Mouse (Mus musculus) WW6 (cell line): Measurements from ENCODE around the gene Zfand3.

Experiments used
- DNase-seq: peaks from one replicate; pipeline ENCODE4 v3.0.0-alpha.2; 2013; ENCODE audit warnings: low read depth, low spot score

Zfand3 gene

DNA sequence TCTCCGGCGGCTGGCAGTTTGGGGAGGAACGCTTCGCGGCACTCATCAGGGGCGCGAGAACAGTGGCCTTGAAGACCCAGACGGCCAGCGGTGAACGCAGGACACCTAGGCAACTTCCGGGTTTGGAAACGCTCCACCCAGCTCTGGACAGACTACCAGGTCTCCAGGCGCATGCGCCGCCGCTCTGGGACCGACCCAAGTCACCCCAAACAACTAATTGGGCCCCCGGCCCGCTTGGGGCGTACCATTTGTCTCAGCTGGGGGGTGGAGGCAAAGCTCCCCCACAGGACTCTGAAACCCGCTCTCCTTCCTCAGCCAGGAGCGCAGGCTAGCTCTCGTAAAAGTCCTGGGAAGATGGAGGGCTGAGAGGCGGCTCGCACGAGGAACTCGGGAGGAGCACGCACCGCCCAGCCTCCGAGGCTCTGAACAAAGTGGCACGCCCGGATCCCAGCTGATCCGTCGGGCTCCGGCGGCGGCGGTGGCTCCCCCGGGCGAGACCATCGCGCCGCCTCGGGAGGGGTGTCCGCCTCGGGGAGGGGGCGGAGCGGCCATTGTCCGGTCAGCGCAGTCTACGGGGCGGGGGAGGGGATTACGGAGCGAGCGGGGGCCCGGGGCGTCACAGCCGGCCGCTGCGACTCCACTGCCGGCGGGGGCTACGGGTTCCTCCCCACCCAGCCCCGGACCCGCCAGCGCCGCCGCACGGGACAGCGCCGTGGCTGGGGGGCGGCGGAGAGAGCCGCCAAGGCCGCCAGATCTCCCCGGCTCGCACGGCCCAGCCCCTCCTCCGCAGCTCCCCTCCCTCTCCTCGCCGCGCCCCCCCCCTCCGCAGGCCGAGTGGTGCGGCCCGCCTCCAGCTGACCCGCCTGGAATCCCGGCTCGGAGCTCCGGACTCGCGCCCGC, at the start of gene Zfand3:
Gene Zfand3 (plus strand): TSS at position 531 of the 900 bp plus-strand sequence.
- peak; percentile 76 for DNase-seq

DNA sequence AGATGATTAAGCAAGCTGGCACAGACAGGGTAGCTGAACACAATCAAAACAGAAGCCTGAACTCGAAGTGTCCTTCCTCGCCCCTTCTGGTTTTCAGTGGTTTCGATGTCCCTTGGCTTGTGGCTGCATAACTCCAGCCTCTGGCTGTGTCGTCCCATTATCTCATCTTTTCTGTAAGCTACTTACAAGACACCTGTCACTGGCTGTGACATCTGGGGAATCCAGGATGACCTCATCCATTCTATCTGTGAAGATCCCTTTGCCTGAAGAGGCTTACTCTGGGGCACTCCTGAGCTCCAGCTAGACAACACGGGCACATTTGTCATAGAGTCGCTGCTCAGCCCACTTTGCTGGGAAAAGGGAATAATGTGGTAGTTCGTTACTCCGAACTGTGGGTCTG, 48.7 kb upstream of the Zfand3 start:
- DNase-seq: no peak

GRCm38 (mm10) chr17:29963730-29964259, 40.7 kb upstream of the Zfand3 start:
- no peak for DNase-seq

- DNase-seq: no peak
These were observed 39.0 kb upstream of the Zfand3 start for GRCm38 (mm10) chr17:29965506-29965905.

DNA sequence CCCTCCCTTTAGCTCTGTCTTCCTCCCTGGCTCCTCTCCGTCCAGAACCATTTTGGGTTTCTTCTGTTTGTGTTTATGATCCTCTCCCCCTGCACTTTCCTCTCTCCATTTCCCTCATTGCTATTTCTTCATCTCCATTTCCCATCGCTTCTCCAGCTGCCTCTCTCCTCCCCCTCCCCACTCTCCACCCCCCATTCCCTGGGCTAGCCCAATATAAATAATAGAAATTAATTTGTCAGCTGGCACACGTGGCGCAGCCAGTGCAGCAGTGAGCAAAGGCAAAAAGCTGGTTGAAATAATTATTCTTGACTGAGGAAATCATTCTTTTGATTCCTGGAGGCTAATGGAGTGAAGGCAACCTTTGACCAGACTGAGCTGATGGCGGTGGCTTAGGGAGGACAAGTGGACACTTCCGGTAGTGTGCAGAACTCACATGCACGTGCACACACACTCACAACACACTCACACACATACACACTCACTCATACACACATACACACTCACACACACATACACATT, 34.4 kb upstream of the Zfand3 start, which contains the start of gene Mdga1:
Gene Mdga1 (minus strand): TSS at position 51 of the 519 bp plus-strand sequence.
- DNase-seq: no peak

GRCm38 (mm10) chr17:29971761-29972432, 32.6 kb upstream of the Zfand3 start:
- no peak for DNase-seq

GRCm38 (mm10) chr17:29973226-29973625, 31.3 kb upstream of the Zfand3 start:
- no peak for DNase-seq

GRCm38 (mm10) chr17:29975731-29976130, 28.8 kb upstream of the Zfand3 start:
- peak; percentile 62 for DNase-seq

GRCm38 (mm10) chr17:29979020-29979419, 25.5 kb upstream of the Zfand3 start:
- DNase-seq: no peak

DNA sequence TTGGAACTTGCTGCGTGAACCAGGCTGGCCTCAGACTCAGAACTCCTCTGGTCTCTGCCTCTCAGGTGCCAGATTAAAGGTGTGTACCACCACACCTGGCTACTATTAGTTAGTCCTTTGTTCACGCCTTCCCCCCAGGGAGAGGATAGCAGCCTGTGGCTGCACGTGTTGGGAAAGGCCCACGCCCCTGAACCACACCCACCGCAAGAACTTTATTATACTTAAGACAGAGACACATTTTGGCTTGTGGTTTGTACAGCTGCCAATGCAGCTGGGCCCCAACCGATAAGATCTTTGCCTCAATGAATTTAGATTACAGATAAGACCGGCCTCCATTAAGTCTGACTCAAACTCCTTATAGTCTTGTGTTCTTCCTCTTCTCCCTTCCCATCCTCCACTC, 24.7 kb upstream of the Zfand3 start:
- DNase-seq: no peak

GRCm38 (mm10) chr17:29981568-29981967, 23.0 kb upstream of the Zfand3 start:
- peak; percentile 80 for DNase-seq

DNA sequence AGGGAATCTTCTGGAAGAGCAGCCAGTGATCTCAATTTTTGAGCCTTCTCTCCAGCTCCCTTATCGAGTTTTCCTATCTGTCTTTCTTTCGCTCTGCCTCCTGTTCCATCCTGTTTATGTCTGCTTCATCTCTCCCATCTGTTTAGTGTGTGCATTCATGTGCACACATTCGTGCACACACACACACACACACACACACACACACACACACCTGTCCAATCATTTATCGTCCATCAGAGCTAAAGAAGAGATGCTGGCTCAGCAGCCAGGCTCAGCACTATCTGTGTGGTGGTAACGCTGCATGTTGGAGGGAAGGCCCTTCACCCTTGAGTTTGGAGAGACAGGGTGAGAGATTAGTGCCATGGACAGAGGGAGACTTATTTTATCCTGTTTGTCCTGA, 21.3 kb upstream of the Zfand3 start:
- DNase-seq: no peak

DNA sequence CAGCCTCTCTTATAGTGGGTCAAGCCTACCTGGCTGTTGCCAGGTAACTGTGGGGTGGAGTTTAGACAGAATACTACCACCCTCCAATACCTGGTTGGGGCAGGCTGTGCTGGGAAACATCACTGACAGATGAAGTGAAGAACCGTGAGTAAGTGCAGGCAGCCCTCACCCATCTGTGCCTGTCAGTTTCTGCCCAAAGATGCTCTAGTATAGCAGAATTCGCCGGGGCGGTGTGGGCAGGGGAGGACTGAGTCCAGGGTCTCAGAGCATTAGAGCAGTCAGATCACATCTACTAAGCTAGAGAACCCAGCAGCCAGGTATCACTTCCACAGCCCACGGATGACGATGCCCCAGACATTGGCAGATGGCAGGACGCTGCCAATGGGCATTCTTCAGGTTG, 19.6 kb upstream of the Zfand3 start:
- DNase-seq: no peak

DNA sequence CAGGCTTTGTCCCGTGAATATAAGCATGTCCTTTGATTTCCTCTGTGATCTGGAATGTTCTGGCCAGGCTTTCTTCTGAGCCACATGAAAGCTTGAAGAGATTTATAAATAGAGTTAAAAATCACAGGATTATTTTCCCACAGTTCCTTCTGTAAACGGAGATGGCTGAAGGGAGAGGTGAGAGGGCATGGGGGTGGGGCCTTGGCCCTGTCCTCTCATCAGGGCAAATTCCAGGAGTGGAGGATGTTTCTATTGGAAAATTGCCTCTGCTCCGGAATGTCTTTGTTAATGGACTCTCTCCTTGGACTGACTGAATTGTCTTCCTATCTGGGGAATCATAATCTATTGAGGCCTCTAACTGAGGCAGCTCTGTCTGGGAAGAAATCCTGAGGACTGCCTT, 19.0 kb upstream of the Zfand3 start:
- DNase-seq: no peak

GRCm38 (mm10) chr17:29988141-29988540, 16.4 kb upstream of the Zfand3 start:
- no peak for DNase-seq

DNA sequence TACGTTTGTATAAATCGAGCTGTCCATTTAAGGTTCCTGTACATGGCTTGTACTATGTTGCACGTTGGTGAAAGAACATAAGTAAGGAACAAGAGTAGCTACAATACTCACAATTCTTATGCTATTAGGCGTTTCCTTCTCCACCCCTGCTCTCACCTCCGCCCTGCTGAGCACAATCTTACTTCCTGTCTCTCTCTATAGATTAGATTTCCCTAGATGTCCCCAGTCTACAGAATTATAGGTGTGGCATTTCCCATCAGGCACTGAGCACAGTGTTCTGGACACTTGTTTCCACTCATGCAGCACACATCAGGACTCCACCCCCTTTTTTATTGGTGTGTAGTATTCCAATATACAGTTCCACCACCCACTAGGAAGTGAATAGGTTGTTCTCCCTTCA, 14.9 kb upstream of the Zfand3 start:
- DNase-seq: no peak

DNA sequence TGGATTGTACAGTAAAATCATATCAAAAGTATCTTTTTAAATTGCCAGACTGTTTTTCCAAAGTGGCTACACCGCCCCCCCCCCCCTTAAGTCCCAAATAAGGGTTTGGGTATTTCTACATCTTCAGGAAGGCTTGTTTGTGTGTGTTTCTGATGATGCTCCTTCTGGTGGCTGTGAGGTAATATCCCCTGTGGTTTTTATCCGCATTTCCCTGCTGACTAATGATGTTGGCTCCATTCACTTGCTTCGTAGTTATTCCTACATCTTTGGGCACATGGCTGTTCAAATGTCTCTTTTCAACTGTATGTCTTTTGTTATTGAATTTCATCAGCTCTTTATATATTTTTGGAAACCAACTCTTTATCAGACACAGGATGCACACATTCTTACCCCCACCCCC, 14.4 kb upstream of the Zfand3 start:
- no peak for DNase-seq

DNA sequence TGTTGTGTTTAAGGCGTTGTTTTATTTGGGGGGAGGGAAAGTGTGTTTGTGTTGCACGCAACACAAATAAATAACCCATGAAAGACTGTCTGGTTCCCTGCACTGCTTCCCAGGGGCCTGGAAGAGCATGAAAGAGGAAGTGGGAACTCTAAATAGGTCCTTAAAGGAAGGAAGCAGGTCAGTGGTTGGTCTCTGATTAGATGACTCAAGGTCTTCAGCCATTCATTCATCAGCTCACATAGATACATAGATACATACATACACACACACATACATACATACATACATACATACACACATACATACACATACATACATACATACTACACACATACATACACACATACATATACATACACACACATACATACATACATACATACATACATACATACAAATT, 13.7 kb upstream of the Zfand3 start:
- no peak for DNase-seq

DNA sequence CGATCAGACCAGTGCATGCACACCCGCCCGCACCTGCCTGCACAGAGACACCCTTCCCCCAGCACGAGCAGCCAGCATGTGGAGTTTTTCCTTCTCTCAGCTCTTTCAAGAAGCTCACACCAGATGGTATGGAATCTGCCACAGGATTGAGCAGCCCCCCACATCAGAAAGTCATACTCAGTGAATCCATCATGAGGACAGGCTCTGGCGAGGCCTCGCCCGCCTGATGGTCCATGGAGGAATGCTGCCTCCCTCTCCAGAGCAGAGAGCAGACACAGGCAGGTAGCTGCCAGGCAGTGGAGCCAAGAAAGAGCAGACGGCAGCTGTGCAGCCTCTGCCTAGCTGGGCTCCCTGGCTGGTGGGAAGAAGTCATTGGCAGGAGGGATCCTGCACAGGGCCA, 11.0 kb upstream of the Zfand3 start:
- no peak for DNase-seq

DNA sequence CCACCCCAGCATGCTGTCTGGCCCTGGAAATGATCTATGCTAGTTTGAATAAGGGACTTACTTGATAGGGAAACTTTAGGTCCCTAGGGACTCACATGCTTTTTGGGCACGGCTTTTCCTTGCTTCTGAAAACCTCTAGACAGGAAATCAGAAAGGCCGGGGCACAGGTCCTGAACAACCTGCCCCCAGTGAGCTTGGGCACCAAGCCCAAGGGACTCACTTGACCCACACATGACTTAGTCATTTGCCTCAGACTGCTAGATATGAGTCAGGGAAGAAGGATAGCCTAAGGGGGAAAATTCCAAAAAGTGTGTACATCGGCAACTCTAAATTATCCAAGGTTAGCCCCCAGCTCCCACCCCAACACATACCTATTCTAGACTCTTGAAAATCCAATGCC, 10.5 kb upstream of the Zfand3 start:
- no peak for DNase-seq

GRCm38 (mm10) chr17:29994459-29994858, 10.1 kb upstream of the Zfand3 start:
- no peak for DNase-seq

- no peak for DNase-seq
These were observed 8.5 kb upstream of the Zfand3 start for GRCm38 (mm10) chr17:29995986-29996385.
